Comparison of ENCODE assay signal across 29 mouse cellular contexts in genomic region chr14:23253154-23253553, GRCm38 (mm10).
"Had no signal": no experiment of that assay in that cellular context is flagged by ENCODE, and none has a peak within 500 bp of the region (broad histone marks: within the 10 kb centered on the region; RNA-seq: fewer than 3 reads in every experiment).

No protein-coding gene starts in this region.

- H3K9ac ChIP-seq: embryonic facial prominence, embryonic 12.5 days; embryonic facial prominence, embryonic 13.5 days; embryonic facial prominence, embryonic 15.5 days; forebrain, embryonic 12.5 days; forebrain, embryonic 13.5 days; forebrain, embryonic 15.5 days; forebrain, postnatal 0 days had no signal

- H3K4me3 ChIP-seq: embryonic facial prominence, embryonic 10.5 days; embryonic facial prominence, embryonic 12.5 days; embryonic facial prominence, embryonic 13.5 days; embryonic facial prominence, embryonic 15.5 days; erythroblast, embryonic 14.5 days; forebrain, embryonic 10.5 days; forebrain, embryonic 12.5 days; forebrain, embryonic 13.5 days; forebrain, embryonic 15.5 days; gastrocnemius, adult 2 months; heart, adult 2 months had no signal

- H3K27ac ChIP-seq: embryonic facial prominence, embryonic 10.5 days; embryonic facial prominence, embryonic 12.5 days; embryonic facial prominence, embryonic 13.5 days; embryonic facial prominence, embryonic 15.5 days; forebrain, embryonic 10.5 days; forebrain, embryonic 12.5 days; forebrain, embryonic 13.5 days; forebrain, embryonic 15.5 days; gastrocnemius, adult 2 months; heart, adult 2 months had no signal

- H3K9me3 ChIP-seq: embryonic facial prominence, embryonic 10.5 days; embryonic facial prominence, embryonic 12.5 days; embryonic facial prominence, embryonic 13.5 days; embryonic facial prominence, embryonic 15.5 days; forebrain, embryonic 10.5 days; forebrain, embryonic 12.5 days; forebrain, embryonic 13.5 days; forebrain, embryonic 15.5 days had no signal

- H3K4me2 ChIP-seq: embryonic facial prominence, embryonic 12.5 days; embryonic facial prominence, embryonic 13.5 days; embryonic facial prominence, embryonic 15.5 days; forebrain, embryonic 12.5 days; forebrain, embryonic 13.5 days; forebrain, embryonic 15.5 days had no signal

- H3K4me1 ChIP-seq: embryonic facial prominence, embryonic 10.5 days; embryonic facial prominence, embryonic 12.5 days; embryonic facial prominence, embryonic 13.5 days; embryonic facial prominence, embryonic 15.5 days; forebrain, embryonic 10.5 days; forebrain, embryonic 12.5 days; forebrain, embryonic 13.5 days; forebrain, embryonic 15.5 days had no signal

- H3K36me3 ChIP-seq: embryonic facial prominence, embryonic 10.5 days; embryonic facial prominence, embryonic 12.5 days; embryonic facial prominence, embryonic 13.5 days; embryonic facial prominence, embryonic 15.5 days; forebrain, embryonic 10.5 days; forebrain, embryonic 12.5 days; forebrain, embryonic 15.5 days had no signal

- DNase-seq: cerebellum, adult 2 months; cerebellum, adult 8-10 months; cerebellum, adult 9-10 months; cerebellum, adult 9-11 months; cerebellum, postnatal 10 days; cerebellum, postnatal 14 days; cerebellum, postnatal 25 days; cerebellum, postnatal 36 days; embryo, embryonic 11 days; forebrain, postnatal 0 days; gastrocnemius, adult 2 months; gastrocnemius, postnatal 10 days; gastrocnemius, postnatal 14 days; gastrocnemius, postnatal 25 days; gastrocnemius, postnatal 36 days; heart, adult 11 months; heart, adult 18-20 months; heart, adult 2 months had no signal

- H3K27me3 ChIP-seq: embryonic facial prominence, embryonic 12.5 days; embryonic facial prominence, embryonic 13.5 days; embryonic facial prominence, embryonic 15.5 days; forebrain, embryonic 12.5 days; forebrain, embryonic 13.5 days; forebrain, embryonic 15.5 days had no signal

- ATAC-seq: forebrain, embryonic 13.5 days; forebrain, embryonic 14.5 days; forebrain, embryonic 15.5 days; forebrain, embryonic 16.5 days; forebrain, postnatal 0 days had no signal
